Mouse (Mus musculus) embryonic facial prominence, embryonic 15.5 days (tissue): ENCODE measurements around the gene Vmn1r85. TPM values are rescaled to one million over a fixed set of nuclear protein-coding genes. Genes with fewer than 3 reads are reported as not detected.

Source experiments
- ATAC-seq: fragments of 200-750 bp; cut with Nextera tagmentation; 2 replicates; pipeline ENCODE4 v1.8.0; 2017; ENCODE audit warnings: low read depth, moderate TSS enrichment; ENCODE audit not compliant: insufficient number of reproducible peaks, low FRiP score, low TSS enrichment
- H3K27ac ChIP-seq: fragments of 300-500 bp; sonication (generic); replicated peaks from 2 replicates; pipeline ENCODE4 v1.5.1; 2015; ENCODE audit warnings: mild to moderate bottlenecking, inconsistent platforms
- H3K27me3 ChIP-seq: fragments of 300-500 bp; sonication (generic); 2 replicates; pipeline ENCODE4 v1.6.1; 2015; ENCODE audit warnings: inconsistent platforms
- H3K36me3 ChIP-seq: fragments of 300-500 bp; sonication (generic); 2 replicates; pipeline ENCODE4 v1.6.1; 2015; ENCODE audit warnings: mild to moderate bottlenecking, inconsistent platforms
- H3K4me1 ChIP-seq: fragments of 300-500 bp; sonication (generic); 2 replicates; pipeline ENCODE4 v1.6.1; 2015; ENCODE audit warnings: inconsistent platforms
- H3K4me2 ChIP-seq: fragments of 300-500 bp; sonication (generic); replicated peaks from 2 replicates; pipeline ENCODE4 v1.6.1; 2015; ENCODE audit warnings: mild to moderate bottlenecking, inconsistent platforms
- H3K4me3 ChIP-seq: fragments of 300-500 bp; sonication (generic); replicated peaks from 2 replicates; pipeline ENCODE4 v1.5.1; 2015; ENCODE audit warnings: mild to moderate bottlenecking, inconsistent platforms
- H3K9ac ChIP-seq: fragments of 300-500 bp; sonication (generic); 2 replicates; pipeline ENCODE4 v1.6.1; 2015; ENCODE audit warnings: inconsistent platforms
- H3K9me3 ChIP-seq: fragments of 300-500 bp; sonication (generic); replicated peaks from 2 replicates; pipeline ENCODE4 v1.6.1; 2016; ENCODE audit warnings: inconsistent platforms
- WGBS: fragments of 180-500 bp; shearing (Covaris S2); methylation state at CpG from one replicate; pipeline ENCODE4 v1.1.7; 2015; 5-methylcytosine and 5-hydroxymethylcytosine counted together
- polyA plus RNA-seq: library from polyadenylated mRNA; unstranded; fragments of >200 nt; fragmentation: Nextera tagmentation; extraction: Ambion mirVana; gene quantifications from 2 replicates; pipeline ENCODE4 v1.2.1, GENCODE M21; 2015

Gene Vmn1r85
- polyA plus RNA-seq, 1 experiment from 2014 or later, result not detected

DNA sequence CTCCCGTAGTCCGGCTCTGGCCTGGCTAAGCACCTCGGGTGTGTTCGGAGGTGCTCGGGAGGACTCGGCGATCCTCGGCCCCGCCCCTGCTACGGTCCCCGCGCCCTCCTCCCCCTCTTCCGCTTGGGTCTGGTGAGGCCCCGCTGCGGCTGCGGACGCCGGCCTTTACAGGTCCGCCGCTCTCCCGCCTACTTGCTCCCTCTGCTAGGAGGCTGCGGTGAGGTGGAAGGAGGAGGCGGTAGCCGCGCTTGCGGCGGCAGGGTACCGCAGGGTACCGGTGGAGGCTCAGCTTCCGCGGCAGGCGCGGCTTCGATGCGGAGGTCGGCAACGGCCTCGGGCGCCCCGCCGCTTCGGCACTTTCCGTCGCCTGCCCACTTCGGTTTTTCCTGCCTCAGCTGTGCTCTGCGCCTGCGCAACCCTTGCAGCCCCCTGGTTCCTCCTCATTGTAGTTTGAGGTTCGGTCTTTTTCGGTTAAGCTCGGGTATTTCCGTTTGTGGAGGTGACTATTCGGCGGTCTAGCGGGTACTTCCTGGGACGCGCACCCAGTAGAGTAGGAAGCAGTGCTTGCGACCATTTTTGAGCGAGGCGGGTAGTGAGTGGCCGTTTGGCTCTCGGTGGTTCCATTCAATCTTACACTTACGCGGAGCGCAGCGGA lies 56.9 kb downstream of the Vmn1r85 start, which contains the start of gene Ube2m:
TSS of gene Ube2m (minus strand) at position 375 of the 655 bp plus-strand sequence.
- peak within 1 kb of the TSS; percentile 100 for H3K27ac ChIP-seq
- peaks cover 24% of the 10 kb centered on the region for H3K36me3 ChIP-seq
- peak; percentile 93 for ATAC-seq
- peak within 1 kb of the TSS; percentile 61 for H3K4me2 ChIP-seq
- under 1% methylated on average over 62 of the region's 65 CpGs for WGBS
- H3K4me1 ChIP-seq, result peaks cover 44% of the 10 kb centered on the region
- H3K9me3 ChIP-seq, result no peaks in the 10 kb centered on the region
- H3K9ac ChIP-seq, result peak within 1 kb of the TSS; percentile 97
- H3K4me3 ChIP-seq, result peak within 1 kb of the TSS; percentile 79
- H3K27me3 ChIP-seq, result peaks cover 21% of the 10 kb centered on the region

GRCm38 (mm10) chr7:13037366-13037765 lies 57.6 kb downstream of the Vmn1r85 start:
- Histone ChIP-seq H3K4me3 (peak overlapping the region; percentile 79), H3K4me1 (peaks cover 50% of the 10 kb centered on the region), H3K27me3 (peaks cover 15% of the 10 kb centered on the region), H3K9me3 (no peaks in the 10 kb centered on the region), H3K9ac (peak overlapping the region; percentile 97), H3K36me3 (peaks cover 31% of the 10 kb centered on the region), H3K4me2 (peak overlapping the region; percentile 61), H3K27ac (peak overlapping the region; percentile 100)
- no peak; the same call in 1 of the 2 replicates for ATAC-seq
- WGBS, result under 1% methylated on average over 32 of the region's 33 CpGs

DNA sequence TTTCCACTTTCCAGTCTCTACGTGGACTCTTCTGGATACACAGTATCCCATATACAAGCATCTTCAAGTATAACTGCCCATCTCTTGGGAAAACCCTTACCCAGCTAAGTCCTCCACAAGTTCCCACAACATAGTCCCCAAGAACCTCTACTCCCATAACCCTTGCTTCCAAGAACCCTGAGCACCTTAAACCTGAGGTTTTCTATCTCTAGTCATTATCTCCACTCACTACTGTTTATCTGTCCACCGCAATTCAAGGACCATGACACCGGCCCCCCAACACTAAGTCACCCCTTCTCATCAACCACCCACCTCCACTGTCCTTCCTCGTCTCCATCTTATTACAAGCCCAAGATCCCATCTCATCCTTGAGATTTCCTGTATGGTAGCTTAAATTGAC lies 58.2 kb downstream of the Vmn1r85 start:
- peaks cover 50% of the 10 kb centered on the region for H3K4me1 ChIP-seq
- H3K4me2 ChIP-seq, result peak overlapping the region; percentile 61
- 44% methylated on average over 4 of the region's 4 CpGs for WGBS
- peaks cover 9% of the 10 kb centered on the region for H3K27me3 ChIP-seq
- H3K9ac ChIP-seq, result peak overlapping the region; percentile 97
- peaks cover 36% of the 10 kb centered on the region for H3K36me3 ChIP-seq
- peak overlapping the region; percentile 79 for H3K4me3 ChIP-seq
- no peak for ATAC-seq
- peak overlapping the region; percentile 100; the same call in 1 of the 2 replicates for H3K27ac ChIP-seq
- H3K9me3 ChIP-seq, result no peaks in the 10 kb centered on the region

DNA sequence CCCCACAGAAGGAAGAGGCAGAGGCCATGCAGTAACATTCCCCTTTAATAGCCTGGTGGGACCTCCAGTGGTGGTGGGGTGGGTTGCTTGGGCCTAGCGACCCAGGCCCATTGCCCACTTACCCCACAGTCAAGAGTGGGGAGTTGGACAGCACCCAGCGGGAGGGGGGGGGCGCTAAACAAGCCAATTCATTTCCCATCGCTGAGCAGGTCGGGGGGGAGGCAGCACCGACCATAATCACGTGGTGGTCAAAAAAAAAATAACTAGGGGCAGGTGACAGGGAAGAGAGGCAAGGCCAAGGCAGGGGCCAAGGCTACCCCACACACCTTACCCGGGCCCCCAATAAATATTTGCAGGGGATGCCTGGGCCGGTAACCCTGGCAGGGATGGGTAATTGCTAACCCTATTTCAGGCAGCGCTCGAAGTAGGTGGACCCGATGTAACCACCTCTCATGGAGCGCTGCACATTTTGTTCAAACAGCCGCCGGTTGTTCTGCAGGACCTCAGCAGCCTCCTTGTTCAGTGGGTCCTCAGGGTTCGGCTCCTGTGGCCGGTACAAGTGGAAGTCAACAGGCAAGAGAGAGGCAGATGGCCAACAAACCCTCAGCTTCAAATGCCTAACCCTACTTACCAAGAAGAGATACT lies 59.6 kb downstream of the Vmn1r85 start:
- peak overlapping the region; percentile 65 for H3K4me3 ChIP-seq
- no peak for ATAC-seq
- WGBS, result 79% methylated on average over 17 of the region's 17 CpGs

DNA sequence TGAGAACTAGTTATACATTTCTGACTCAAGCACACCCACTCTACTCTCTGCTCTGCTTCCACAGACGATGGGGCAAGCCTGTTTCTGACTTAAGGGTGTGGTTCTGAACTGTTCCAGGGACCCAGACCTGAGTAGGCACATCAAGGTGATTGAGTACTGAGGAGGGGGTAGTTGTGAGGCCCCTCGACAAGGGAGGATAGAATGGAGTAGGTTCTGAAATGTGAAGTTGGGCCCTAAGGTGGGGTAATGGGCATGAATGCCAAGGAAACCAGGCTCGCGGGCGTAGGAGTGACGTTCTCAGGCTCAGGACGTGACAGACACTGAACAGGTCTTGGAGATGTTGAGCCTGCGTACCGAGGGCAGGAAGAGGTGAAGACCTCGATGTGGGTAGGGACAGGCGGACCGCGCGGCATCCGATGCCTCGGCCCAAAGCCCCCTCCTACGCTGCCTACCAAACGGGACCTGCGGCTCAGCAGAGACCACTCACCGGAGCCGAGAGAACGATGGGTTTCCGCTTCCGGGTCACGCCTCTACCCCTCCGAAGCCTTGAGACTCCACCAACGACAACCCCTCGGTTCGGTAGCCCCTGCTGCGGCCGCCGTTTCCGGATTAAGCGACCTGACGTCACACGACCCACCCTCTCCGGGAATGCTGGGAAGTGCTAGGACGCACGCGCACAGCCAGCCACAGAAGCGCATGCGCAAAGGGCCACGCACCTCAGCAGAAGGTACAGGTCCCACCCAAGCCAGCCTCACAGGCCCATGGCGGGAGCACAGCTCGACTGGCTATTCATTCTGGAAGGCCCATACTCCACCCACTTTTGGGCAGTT lies 60.6 kb downstream of the Vmn1r85 start, which contains the start of gene Chmp2a:
TSS of gene Chmp2a (minus strand) at position 660 of the 830 bp plus-strand sequence.
- Histone ChIP-seq H3K36me3 (peaks cover 61% of the 10 kb centered on the region), H3K27ac (peak within 1 kb of the TSS; percentile 95), H3K9ac (peak within 1 kb of the TSS; percentile 67), H3K4me3 (peak within 1 kb of the TSS; percentile 65), H3K4me1 (peaks cover 49% of the 10 kb centered on the region), H3K27me3 (no peaks in the 10 kb centered on the region), H3K9me3 (no peaks in the 10 kb centered on the region), H3K4me2 (peak within 1 kb of the TSS; percentile 84)
- ATAC-seq, result peak; percentile 80
- under 1% methylated on average over 45 of the region's 45 CpGs for WGBS

More for the DNA sequence above, 59.6 kb downstream of the Vmn1r85 start:
- Histone ChIP-seq H3K27ac (peak overlapping the region; percentile 95), H3K4me1 (peaks cover 50% of the 10 kb centered on the region), H3K4me2 (peak overlapping the region; percentile 84), H3K9ac (peak overlapping the region; percentile 26), H3K9me3 (no peaks in the 10 kb centered on the region), H3K27me3 (no peaks in the 10 kb centered on the region), H3K36me3 (peaks cover 51% of the 10 kb centered on the region)

- WGBS, result 42% methylated on average over 13 of the region's 13 CpGs
- Histone ChIP-seq H3K9ac (peak overlapping the region; percentile 67), H3K9me3 (no peaks in the 10 kb centered on the region), H3K4me2 (peak overlapping the region; percentile 84), H3K27me3 (no peaks in the 10 kb centered on the region), H3K4me1 (peaks cover 42% of the 10 kb centered on the region), H3K4me3 (peak overlapping the region; percentile 65), H3K36me3 (peaks cover 68% of the 10 kb centered on the region), H3K27ac (peak overlapping the region; percentile 95)
- ATAC-seq, result no peak
These were observed 61.4 kb downstream of the Vmn1r85 start for GRCm38 (mm10) chr7:13033451-13034147.

Other genes starting within 250 kb of the Vmn1r85 start
- gene Zfp128, start 214.0 kb downstream of the Vmn1r85 start, polyA plus RNA-seq, result 5.0 and 5.1 TPM in 2 replicates
- 17.5 and 17.7 TPM in 2 replicates for gene Zscan22, start 197.4 kb downstream of the Vmn1r85 start, polyA plus RNA-seq
- 1,070 and 1,140 TPM in 2 replicates for gene Rps5, start 172.9 kb downstream of the Vmn1r85 start, polyA plus RNA-seq
- 2.6 and 2.8 TPM in 2 replicates for gene Rnf225, start 167.8 kb downstream of the Vmn1r85 start, polyA plus RNA-seq
- gene Zfp324, start 129.3 kb downstream of the Vmn1r85 start, polyA plus RNA-seq, result 12.9 and 14.0 TPM in 2 replicates
- 8.6 and 10.7 TPM in 2 replicates for gene Zfp446, start 117.3 kb downstream of the Vmn1r85 start, polyA plus RNA-seq
- 0.20 TPM in 1 of 2 replicates, not detected in the other for gene Slc27a5, start 97.0 kb downstream of the Vmn1r85 start, polyA plus RNA-seq
- gene Trim28, start 96.1 kb downstream of the Vmn1r85 start, polyA plus RNA-seq, result 279 and 290 TPM in 2 replicates
- 26.0 and 29.4 TPM in 2 replicates for gene Zbtb45, start 85.1 kb downstream of the Vmn1r85 start, polyA plus RNA-seq
- 179 and 184 TPM in 2 replicates for gene Chmp2a, start 60.4 kb downstream of the Vmn1r85 start, polyA plus RNA-seq
- 126 and 127 TPM in 2 replicates for gene Ube2m, start 56.9 kb downstream of the Vmn1r85 start, polyA plus RNA-seq
- gene Mzf1, start 40.4 kb downstream of the Vmn1r85 start, polyA plus RNA-seq, result 4.4 and 4.6 TPM in 2 replicates
- not detected in 2 replicates for gene Vmn1r86, start 24.7 kb upstream of the Vmn1r85 start, polyA plus RNA-seq
- 0.04 TPM in 1 of 2 replicates, not detected in the other for gene Vmn1r87, start 45.0 kb upstream of the Vmn1r85 start, polyA plus RNA-seq
- 0.03 TPM in 1 of 2 replicates, not detected in the other for gene Vmn1r88, start 64.4 kb upstream of the Vmn1r85 start, polyA plus RNA-seq
- gene Vmn1r89, start 117.8 kb upstream of the Vmn1r85 start, polyA plus RNA-seq, result not detected in 2 replicates
- 82.4 and 84.8 TPM in 2 replicates for gene Lig1, start 182.1 kb upstream of the Vmn1r85 start, polyA plus RNA-seq
- gene Zswim9, start 183.5 kb upstream of the Vmn1r85 start, polyA plus RNA-seq, result 10.7 TPM in 2 replicates
- 1.2 TPM in 2 replicates for gene Pla2g4c, start 229.5 kb upstream of the Vmn1r85 start, polyA plus RNA-seq